Mouse (Mus musculus) G1E (cell line): Measurements from ENCODE around the gene Vav3. TPM values are rescaled to one million over a fixed set of nuclear protein-coding genes. Genes with fewer than 3 reads are reported as not detected.

Experiments used
- ATAC-seq: 2 replicates; pipeline ENCODE4 v1.8.0; 2016; ENCODE audit warnings: mild to moderate bottlenecking; ENCODE audit not compliant: insufficient number of reproducible peaks, poor library complexity, low FRiP score, severe bottlenecking; ENCODE audit errors: extremely low read depth
- DNase-seq: peaks from one replicate; pipeline ENCODE4 v3.0.0; 2012; ENCODE audit warnings: low spot score
- H3K27me3 ChIP-seq: 2 replicates; pipeline ENCODE4 v1.6.1; 2012; ENCODE audit warnings: mild to moderate bottlenecking, low read length, inconsistent platforms; ENCODE audit not compliant: insufficient read depth
- H3K36me3 ChIP-seq: replicated peaks from 2 replicates; pipeline ENCODE3; 2012; ENCODE audit warnings: mild to moderate bottlenecking, inconsistent platforms
- H3K4me1 ChIP-seq: 2 replicates; pipeline ENCODE4 v1.6.1; 2012; ENCODE audit warnings: low read depth, low read length, inconsistent platforms, mixed read lengths; ENCODE audit not compliant: insufficient read depth
- H3K4me3 ChIP-seq: 2 replicates; pipeline ENCODE4 v1.5.1; 2012; ENCODE audit warnings: low read depth, mild to moderate bottlenecking, inconsistent platforms, low read length, moderate library complexity, mixed read lengths
- H3K9me3 ChIP-seq: replicated peaks from 2 replicates; pipeline ENCODE4 v1.6.1; 2012; ENCODE audit warnings: inconsistent platforms
- CTCF ChIP-seq: IDR thresholded peaks from 2 replicates; pipeline ENCODE4 v1.5.1; 2012; ENCODE audit warnings: low read depth, low read length, inconsistent platforms, mixed read lengths
- GATA1 ChIP-seq: IDR thresholded peaks from 2 replicates; pipeline ENCODE4 v1.6.1; 2012; ENCODE audit warnings: borderline replicate concordance, low read length, inconsistent platforms, mixed read lengths
- GATA2 ChIP-seq: IDR thresholded peaks from 2 replicates; pipeline ENCODE4 v1.6.1; 2012; ENCODE audit warnings: low read depth, low read length, inconsistent platforms, borderline replicate concordance
- POLR2AphosphoS5 ChIP-seq: IDR thresholded peaks from 2 replicates; pipeline ENCODE4 v1.6.1; 2012; ENCODE audit warnings: low read depth, low read length, inconsistent platforms; ENCODE audit not compliant: insufficient replicate concordance
- TAL1 ChIP-seq: conservative IDR thresholded peaks from 2 replicates; pipeline ENCODE4 v1.6.1; 2012; ENCODE audit warnings: low read depth, low read length, inconsistent platforms, mixed read lengths
- polyA plus RNA-seq: library from polyadenylated mRNA; stranded (reverse); fragments of >175 nt; gene quantifications from 2 replicates; pipeline ENCODE4 v1.2.3, GENCODE M21; 2012
- total RNA-seq, 2 experiments: library from RNA; stranded (forward) in 1 of 2; stranded (reverse) in 1 of 2; fragments of 200-1000 nt in 1 of 2; fragments of >200 nt in 1 of 2; fragmentation: Nextera tagmentation in 1 of 2; gene quantifications; 2 replicates each; pipeline ENCODE4 v1.2.3; 2014 to 2017

The Vav3 gene
- total and polyA plus RNA-seq, 3 experiments: 0.05 TPM; not detected in 2

DNA sequence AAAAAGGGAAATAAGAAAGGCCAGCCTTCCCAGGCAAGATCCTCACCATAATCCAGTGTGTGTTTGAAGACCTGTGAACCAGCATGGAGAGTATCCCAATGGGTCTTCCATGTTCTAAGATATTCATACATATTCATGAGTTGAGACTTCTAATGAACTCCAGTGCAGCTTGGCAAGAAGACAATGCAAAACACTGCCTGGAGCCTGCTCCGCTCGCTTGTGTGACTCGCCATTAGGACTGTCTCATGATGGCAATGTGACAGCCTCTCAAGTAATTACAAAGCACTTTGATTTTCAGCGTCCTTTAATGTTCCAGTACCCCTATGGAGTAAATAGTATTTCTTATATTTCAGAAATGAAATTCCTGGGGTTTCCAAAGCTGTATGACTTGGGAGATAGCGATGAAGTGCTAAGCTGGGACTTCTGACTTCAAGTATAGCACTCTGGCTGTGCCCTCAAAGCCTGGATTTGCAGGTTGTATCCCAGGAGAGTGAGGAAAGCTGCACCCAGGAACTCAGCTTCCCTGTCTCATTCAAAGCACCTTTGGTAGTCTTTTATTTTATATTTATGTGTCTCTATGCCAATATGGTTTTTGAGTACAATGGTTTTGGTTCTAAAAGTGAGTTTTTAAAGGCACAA, 391.3 kb downstream of the Vav3 start:
- no peaks in the 10 kb centered on the region for H3K27me3 ChIP-seq
- no peaks in the 10 kb centered on the region for H3K4me1 ChIP-seq
- TF ChIP-seq POLR2AphosphoS5 (no peak), GATA2 (no peak), CTCF (no peak), TAL1 (no peak), GATA1 (no peak)
- DNase-seq: no peak
- peaks cover 22% of the 10 kb centered on the region for H3K9me3 ChIP-seq
- no peaks in the 10 kb centered on the region for H3K36me3 ChIP-seq
- no peak overlapping the region for H3K4me3 ChIP-seq
- ATAC-seq: no peak

DNA sequence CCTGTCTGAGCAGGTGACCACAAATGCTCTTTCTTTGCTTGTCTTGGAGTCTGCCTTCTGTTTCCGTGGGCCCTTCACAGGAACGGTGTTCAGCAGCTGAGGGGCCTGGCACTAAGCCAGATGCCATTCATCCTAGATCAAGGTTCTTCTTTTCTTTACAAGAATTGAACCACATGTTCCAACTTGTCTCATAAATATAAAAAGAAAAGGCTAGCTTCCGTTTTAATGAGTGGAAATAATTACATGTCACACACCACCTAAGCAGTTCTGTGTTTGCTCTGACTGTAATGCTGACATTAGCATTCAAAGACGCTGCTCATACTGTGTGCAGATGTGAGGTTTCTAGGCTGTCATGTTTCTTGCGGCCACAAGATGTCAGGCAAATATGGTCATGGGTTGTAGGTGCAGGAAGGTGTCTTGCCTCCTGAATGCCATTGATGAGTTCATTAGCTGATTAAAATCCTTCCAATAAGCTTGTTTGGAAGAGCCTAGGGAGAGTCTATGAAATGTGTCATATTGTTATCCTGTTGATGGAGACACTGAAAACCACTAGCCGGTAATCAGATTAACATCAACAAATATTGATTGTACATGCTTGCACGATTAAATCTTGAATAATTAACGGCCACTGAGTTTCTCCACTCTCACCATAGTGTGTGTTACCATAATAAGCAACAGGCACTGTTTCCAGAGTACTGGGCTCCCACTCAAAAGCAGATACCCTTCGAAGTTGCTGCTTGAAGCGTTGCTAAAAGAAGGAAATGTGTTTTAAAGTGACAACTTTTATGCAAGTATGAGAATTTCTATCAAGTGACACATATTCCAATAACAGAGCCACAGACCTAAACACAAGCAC, 392.1 kb downstream of the Vav3 start:
- H3K4me3 ChIP-seq: no peak overlapping the region
- no peaks in the 10 kb centered on the region for H3K27me3 ChIP-seq
- H3K9me3 ChIP-seq: peaks cover 19% of the 10 kb centered on the region
- TF ChIP-seq CTCF (no peak), POLR2AphosphoS5 (no peak), GATA2 (no peak), GATA1 (no peak), TAL1 (no peak)
- ATAC-seq (no peak), DNase-seq (no peak)
- no peaks in the 10 kb centered on the region for H3K36me3 ChIP-seq
- no peaks in the 10 kb centered on the region for H3K4me1 ChIP-seq

Other genes starting within 250 kb of the Vav3 start
- gene Slc25a24, start 217.5 kb upstream of the Vav3 start, total RNA-seq (2014; fragmentation: Nextera tagmentation): 11.6 TPM in 1 of 2 replicates, not detected in the other
- 0.11 TPM in 1 of 2 replicates, not detected in the other for gene Slc25a24, start 217.5 kb upstream of the Vav3 start, total RNA-seq (2017)
- gene Slc25a24, start 217.5 kb upstream of the Vav3 start, polyA plus RNA-seq: not detected in 2 replicates